Mouse (Mus musculus) midbrain, embryonic 12.5 days (tissue): ENCODE measurements around the gene Kalrn. TPM values are rescaled to one million over a fixed set of nuclear protein-coding genes. Genes with fewer than 3 reads are reported as not detected.

Source experiments
- ATAC-seq: fragments of 200-750 bp; cut with Nextera tagmentation; 2 replicates; pipeline ENCODE4 v1.8.0; 2017; ENCODE audit warnings: low read depth, moderate TSS enrichment, moderate library complexity; ENCODE audit not compliant: low FRiP score
- H3K27ac ChIP-seq: fragments of 300-500 bp; sonication (generic); replicated peaks from 2 replicates; pipeline ENCODE4 v1.5.1; 2016; ENCODE audit warnings: mild to moderate bottlenecking
- H3K27me3 ChIP-seq: fragments of 300-500 bp; sonication (generic); 2 replicates; pipeline ENCODE4 v1.6.1; 2016; ENCODE audit warnings: mild to moderate bottlenecking
- H3K36me3 ChIP-seq: fragments of 300-500 bp; sonication (generic); 2 replicates; pipeline ENCODE4 v1.6.1; 2016
- H3K4me1 ChIP-seq: fragments of 300-500 bp; sonication (generic); 2 replicates; pipeline ENCODE4 v1.6.1; 2016
- H3K4me2 ChIP-seq: fragments of 300-500 bp; sonication (generic); replicated peaks from 2 replicates; pipeline ENCODE4 v1.6.1; 2016; ENCODE audit warnings: mild to moderate bottlenecking, moderate library complexity
- H3K4me3 ChIP-seq: fragments of 300-500 bp; sonication (generic); 2 replicates; pipeline ENCODE4 v1.5.1; 2016; ENCODE audit warnings: mild to moderate bottlenecking
- H3K9ac ChIP-seq: fragments of 300-500 bp; sonication (generic); replicated peaks from 2 replicates; pipeline ENCODE4 v1.6.1; 2016; ENCODE audit warnings: mild to moderate bottlenecking, moderate library complexity
- H3K9me3 ChIP-seq: fragments of 300-500 bp; sonication (generic); 2 replicates; pipeline ENCODE4 v1.6.1; 2016; ENCODE audit warnings: mild to moderate bottlenecking
- WGBS: fragments of 180-500 bp; shearing (Covaris S2); methylation state at CpG from one replicate; pipeline ENCODE4 v1.1.7; 2016; 5-methylcytosine and 5-hydroxymethylcytosine counted together
- polyA plus RNA-seq: library from polyadenylated mRNA; unstranded; fragments of >200 nt; fragmentation: Nextera tagmentation; extraction: Ambion mirVana; gene quantifications from 2 replicates; pipeline ENCODE4 v1.2.1, GENCODE M21; 2016

Gene Kalrn
- polyA plus RNA-seq, 1 experiment from 2014 or later = 28.9 TPM

DNA sequence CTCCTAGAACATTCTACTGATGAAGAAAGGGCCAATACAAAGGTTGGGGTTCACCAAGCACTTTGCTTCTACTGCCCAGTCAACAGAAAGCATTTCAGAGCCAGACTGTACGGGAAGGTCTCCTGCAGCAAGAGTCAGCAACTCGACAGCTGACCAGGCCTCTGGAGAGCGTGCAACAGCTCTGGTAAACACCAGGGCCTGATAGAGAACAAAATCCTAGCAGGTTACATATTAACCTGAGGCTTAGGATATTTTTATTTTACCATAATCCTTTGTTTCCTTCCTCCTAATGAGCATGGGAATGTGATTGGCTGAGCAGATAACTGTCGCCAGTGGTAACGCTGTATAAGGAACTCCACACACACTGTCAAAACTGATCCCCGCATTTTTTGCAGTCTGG, 609.8 kb downstream of the Kalrn start:
- H3K4me1 ChIP-seq = peaks cover 12% of the 10 kb centered on the region

DNA sequence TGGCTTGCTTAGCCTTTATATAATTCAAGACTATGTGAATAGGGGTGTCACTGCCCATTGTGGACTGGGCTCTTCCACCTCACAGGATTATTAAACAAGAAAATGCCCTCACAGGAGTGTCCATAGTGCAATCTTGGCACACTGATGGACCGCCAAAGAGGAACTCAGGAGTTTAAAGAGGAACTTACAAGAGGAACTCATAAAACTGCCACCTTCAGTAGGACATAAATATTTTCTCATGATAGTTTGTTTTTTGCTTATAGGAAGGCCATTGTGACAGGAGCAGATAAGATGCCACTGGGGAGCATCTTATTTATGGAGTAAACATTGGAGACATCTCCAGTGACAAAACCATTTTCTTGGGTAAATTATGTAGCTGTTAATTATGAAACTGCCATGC, 618.5 kb downstream of the Kalrn start:
- Histone ChIP-seq H3K36me3 (peaks cover 67% of the 10 kb centered on the region), H3K4me3 (no peak overlapping the region), H3K4me1 (no peaks in the 10 kb centered on the region), H3K27me3 (no peaks in the 10 kb centered on the region), H3K4me2 (no peak overlapping the region), H3K27ac (no peak overlapping the region), H3K9ac (no peak overlapping the region), H3K9me3 (no peaks in the 10 kb centered on the region)
- ATAC-seq = no peak
- 91% methylated on average over 1 of the region's 1 CpGs for WGBS

More for the DNA sequence above, 609.8 kb downstream of the Kalrn start:
- Histone ChIP-seq H3K9me3 (no peaks in the 10 kb centered on the region), H3K9ac (no peak overlapping the region), H3K4me2 (no peak overlapping the region), H3K36me3 (peaks cover 47% of the 10 kb centered on the region), H3K4me3 (no peak overlapping the region), H3K27me3 (no peaks in the 10 kb centered on the region), H3K27ac (no peak overlapping the region)
- WGBS = 96% methylated on average over 6 of the region's 6 CpGs
- ATAC-seq = no peak

DNA sequence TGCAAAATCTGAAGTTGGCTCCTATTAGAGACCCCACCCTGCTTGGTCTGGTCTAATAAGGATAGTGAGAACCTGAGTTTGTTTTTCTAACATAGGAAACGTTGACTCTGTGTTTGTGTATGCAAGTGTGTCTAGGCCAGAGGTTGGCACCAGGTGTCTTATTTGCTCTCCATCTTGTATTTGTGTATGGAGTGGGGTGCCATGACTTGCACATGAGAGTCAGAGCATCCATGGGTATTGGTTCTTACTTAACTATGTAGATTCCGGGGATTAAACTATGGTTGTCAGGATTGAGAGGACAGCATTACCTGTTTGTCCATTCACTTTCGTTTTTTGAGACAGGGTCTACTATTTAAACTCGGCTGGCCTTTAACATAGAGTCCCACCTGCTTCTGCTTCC, 620.3 kb downstream of the Kalrn start:
- Histone ChIP-seq H3K4me3 (no peak overlapping the region), H3K36me3 (peaks cover 49% of the 10 kb centered on the region)
- 86% methylated on average over 4 of the region's 4 CpGs for WGBS

GRCm38 (mm10) chr16:33950830-33951229, 622.5 kb downstream of the Kalrn start:
- WGBS = 32% methylated on average over 4 of the region's 4 CpGs

More for the DNA sequence above, 620.3 kb downstream of the Kalrn start:
- no peaks in the 10 kb centered on the region for H3K9me3 ChIP-seq
- H3K27me3 ChIP-seq = no peaks in the 10 kb centered on the region
- no peak overlapping the region for H3K27ac ChIP-seq
- ATAC-seq = no peak
- H3K4me2 ChIP-seq = no peak overlapping the region
- no peak overlapping the region for H3K9ac ChIP-seq
- no peaks in the 10 kb centered on the region for H3K4me1 ChIP-seq

GRCm38 (mm10) chr16:33950386-33950785, 622.9 kb downstream of the Kalrn start:
- H3K27me3 ChIP-seq = no peaks in the 10 kb centered on the region
- WGBS = 83% methylated on average over 6 of the region's 6 CpGs
- no peaks in the 10 kb centered on the region for H3K4me1 ChIP-seq
- H3K4me2 ChIP-seq = no peak overlapping the region
- H3K36me3 ChIP-seq = peaks cover 23% of the 10 kb centered on the region
- ATAC-seq = no peak
- H3K9me3 ChIP-seq = no peaks in the 10 kb centered on the region
- H3K9ac ChIP-seq = no peak overlapping the region
- H3K27ac ChIP-seq = no peak overlapping the region
- no peak overlapping the region for H3K4me3 ChIP-seq

More at GRCm38 (mm10) chr16:33950830-33951229, 622.5 kb downstream of the Kalrn start:
- H3K9me3 ChIP-seq = no peaks in the 10 kb centered on the region
- ATAC-seq = peak; percentile 41; the same call in 1 of the 2 replicates
- H3K36me3 ChIP-seq = peaks cover 28% of the 10 kb centered on the region
- H3K9ac ChIP-seq = no peak overlapping the region
- H3K4me2 ChIP-seq = no peak overlapping the region
- H3K4me1 ChIP-seq = no peaks in the 10 kb centered on the region
- H3K27me3 ChIP-seq = no peaks in the 10 kb centered on the region
- H3K4me3 ChIP-seq = no peak overlapping the region
- no peak overlapping the region for H3K27ac ChIP-seq

- no peak for ATAC-seq
- Histone ChIP-seq H3K4me2 (no peak overlapping the region), H3K4me1 (no peaks in the 10 kb centered on the region), H3K27me3 (no peaks in the 10 kb centered on the region), H3K9ac (no peak overlapping the region), H3K9me3 (no peaks in the 10 kb centered on the region), H3K27ac (no peak overlapping the region), H3K36me3 (no peaks in the 10 kb centered on the region), H3K4me3 (no peak overlapping the region)
- WGBS = 83% methylated on average over 17 of the region's 17 CpGs
These were observed 625.4 kb downstream of the Kalrn start for GRCm38 (mm10) chr16:33947664-33948571.

GRCm38 (mm10) chr16:33946021-33946420, 627.3 kb downstream of the Kalrn start:
- no peak overlapping the region for H3K9ac ChIP-seq
- no peaks in the 10 kb centered on the region for H3K36me3 ChIP-seq
- no peak overlapping the region for H3K4me3 ChIP-seq
- no peak for ATAC-seq
- 85% methylated on average over 7 of the region's 7 CpGs for WGBS
- no peaks in the 10 kb centered on the region for H3K9me3 ChIP-seq
- H3K4me2 ChIP-seq = no peak overlapping the region
- H3K27ac ChIP-seq = no peak overlapping the region
- H3K27me3 ChIP-seq = no peaks in the 10 kb centered on the region
- peaks cover 12% of the 10 kb centered on the region for H3K4me1 ChIP-seq

- WGBS = 64% methylated on average over 6 of the region's 6 CpGs
These were observed 628.6 kb downstream of the Kalrn start for GRCm38 (mm10) chr16:33944772-33945171.

GRCm38 (mm10) chr16:33944126-33944525, 629.2 kb downstream of the Kalrn start:
- H3K27ac ChIP-seq = no peak overlapping the region
- H3K9me3 ChIP-seq = no peaks in the 10 kb centered on the region
- H3K36me3 ChIP-seq = no peaks in the 10 kb centered on the region
- H3K27me3 ChIP-seq = no peaks in the 10 kb centered on the region
- H3K4me1 ChIP-seq = peaks cover 14% of the 10 kb centered on the region
- no peak overlapping the region for H3K9ac ChIP-seq
- 91% methylated on average over 4 of the region's 4 CpGs for WGBS
- no peak overlapping the region for H3K4me3 ChIP-seq
- no peak overlapping the region for H3K4me2 ChIP-seq
- ATAC-seq = no peak

More at GRCm38 (mm10) chr16:33944772-33945171, 628.6 kb downstream of the Kalrn start:
- H3K4me2 ChIP-seq = no peak overlapping the region
- H3K27ac ChIP-seq = no peak overlapping the region
- H3K36me3 ChIP-seq = no peaks in the 10 kb centered on the region
- no peak for ATAC-seq
- no peaks in the 10 kb centered on the region for H3K9me3 ChIP-seq
- no peaks in the 10 kb centered on the region for H3K27me3 ChIP-seq
- no peak overlapping the region for H3K4me3 ChIP-seq
- H3K4me1 ChIP-seq = peaks cover 14% of the 10 kb centered on the region
- no peak overlapping the region for H3K9ac ChIP-seq

GRCm38 (mm10) chr16:33943388-33943787, 629.9 kb downstream of the Kalrn start:
- Histone ChIP-seq H3K27me3 (no peaks in the 10 kb centered on the region), H3K4me1 (peaks cover 14% of the 10 kb centered on the region), H3K9me3 (no peaks in the 10 kb centered on the region), H3K27ac (no peak overlapping the region), H3K36me3 (no peaks in the 10 kb centered on the region), H3K9ac (no peak overlapping the region), H3K4me2 (no peak overlapping the region), H3K4me3 (no peak overlapping the region)
- WGBS = 91% methylated on average over 6 of the region's 6 CpGs
- ATAC-seq = no peak

GRCm38 (mm10) chr16:33942341-33942740, 631.0 kb downstream of the Kalrn start:
- no peak overlapping the region for H3K9ac ChIP-seq

GRCm38 (mm10) chr16:33941271-33941781, 632.0 kb downstream of the Kalrn start:
- Histone ChIP-seq H3K4me1 (peaks cover 14% of the 10 kb centered on the region), H3K4me2 (no peak overlapping the region), H3K9me3 (no peaks in the 10 kb centered on the region), H3K27ac (peak overlapping the region; percentile 22; the same call in 1 of the 2 replicates), H3K27me3 (no peaks in the 10 kb centered on the region), H3K9ac (no peak overlapping the region), H3K4me3 (no peak overlapping the region), H3K36me3 (no peaks in the 10 kb centered on the region)
- WGBS = 64% methylated on average over 11 of the region's 11 CpGs
- no peak for ATAC-seq

More at GRCm38 (mm10) chr16:33942341-33942740, 631.0 kb downstream of the Kalrn start:
- peaks cover 14% of the 10 kb centered on the region for H3K4me1 ChIP-seq
- no peak overlapping the region for H3K4me2 ChIP-seq
- no peak overlapping the region for H3K4me3 ChIP-seq
- H3K9me3 ChIP-seq = no peaks in the 10 kb centered on the region
- WGBS = 63% methylated on average over 11 of the region's 11 CpGs
- no peak for ATAC-seq
- no peaks in the 10 kb centered on the region for H3K36me3 ChIP-seq
- H3K27me3 ChIP-seq = no peaks in the 10 kb centered on the region
- no peak overlapping the region for H3K27ac ChIP-seq
